In genomic region chr19:16959551-16959950, GRCm38 (mm10) we compare ENCODE assay signal across 13 mouse cellular contexts. TPM values are rescaled to one million over a fixed set of nuclear protein-coding genes. Genes with fewer than 3 reads are reported as not detected.
DNase-seq lines count a peak whose midpoint lies in the region; ATAC-seq lines count a peak whose summit lies in the region.
"Had no signal": no experiment of that assay in that cellular context is flagged by ENCODE, and none has a peak within 500 bp of the region (broad histone marks: within the 10 kb centered on the region; RNA-seq: fewer than 3 reads in every experiment).

No protein-coding gene starts in this region.

- DNase-seq in heart, adult 11 months, result peak; percentile 94
- DNase-seq in ovary, adult 18-20 months (ENCODE audit: low spot score), result peak; percentile 19
- DNase-seq in ovary, postnatal 14 days (ENCODE audit: low spot score), result no peak
- DNase-seq in adrenal gland, postnatal 10 days, result peak; percentile 13
- no peak for DNase-seq in midbrain, embryonic 14.5 days
- no peak for DNase-seq in frontal cortex, postnatal 36 days (ENCODE audit: low spot score in 2 of 2)
- DNase-seq: lung, adult 2 months; right cerebral cortex, postnatal 25 days had no signal

- 30% methylated on average over 8 of the region's 8 CpGs for WGBS in heart, embryonic 12.5 days
- 80% methylated on average over 8 of the region's 8 CpGs for WGBS in midbrain, embryonic 14.5 days

- no peak overlapping the region for H3K9ac ChIP-seq in heart, embryonic 12.5 days
- no peak overlapping the region for H3K9ac ChIP-seq in midbrain, embryonic 14.5 days (replicated peaks; ENCODE audit: low read length)
- H3K9ac ChIP-seq: heart, embryonic 15.5 days; kidney, embryonic 15.5 days; limb, embryonic 12.5 days had no signal

- H3K27me3 ChIP-seq in heart, embryonic 12.5 days (replicated peaks), result peaks cover 30% of the 10 kb centered on the region
- H3K27me3 ChIP-seq in midbrain, embryonic 14.5 days (ENCODE audit: control insufficient read depth, insufficient read depth, low read length), result peaks cover 11% of the 10 kb centered on the region; the same call in 1 of the 2 replicates

- ATAC-seq in heart, embryonic 12.5 days (ENCODE audit: insufficient number of reproducible peaks, low FRiP score), result no peak
- ATAC-seq in midbrain, embryonic 14.5 days (ENCODE audit: low FRiP score, low TSS enrichment), result no peak

- H3K4me2 ChIP-seq in heart, embryonic 12.5 days, result no peak overlapping the region
- no peak overlapping the region for H3K4me2 ChIP-seq in midbrain, embryonic 14.5 days (ENCODE audit: low read length)
- H3K4me2 ChIP-seq: heart, embryonic 15.5 days; kidney, embryonic 15.5 days; limb, embryonic 12.5 days had no signal

- H3K27ac ChIP-seq in heart, embryonic 12.5 days (ENCODE audit: poor library complexity, severe bottlenecking), result no peak overlapping the region
- H3K27ac ChIP-seq in midbrain, embryonic 14.5 days (replicated peaks; ENCODE audit: low read depth, low read length), result no peak overlapping the region
- H3K27ac ChIP-seq: heart, embryonic 15.5 days; kidney, embryonic 15.5 days; limb, embryonic 12.5 days had no signal

- H3K4me1 ChIP-seq in heart, embryonic 12.5 days (replicated peaks), result peaks cover 17% of the 10 kb centered on the region
- H3K4me1 ChIP-seq in midbrain, embryonic 14.5 days (ENCODE audit: control insufficient read depth, insufficient read depth, low read length), result peaks cover 12% of the 10 kb centered on the region

- H3K9me3 ChIP-seq in heart, embryonic 12.5 days (replicated peaks), result peaks cover 3% of the 10 kb centered on the region; the same call in 1 of the 2 replicates
- no peaks in the 10 kb centered on the region for H3K9me3 ChIP-seq in midbrain, embryonic 14.5 days (ENCODE audit: control insufficient read depth, low read length)
- H3K9me3 ChIP-seq: heart, embryonic 15.5 days; kidney, embryonic 15.5 days had no signal

- H3K4me3 ChIP-seq in heart, embryonic 12.5 days, result no peak overlapping the region
- H3K4me3 ChIP-seq in midbrain, embryonic 14.5 days (replicated peaks; ENCODE audit: low read depth, low read length), result no peak overlapping the region
- H3K4me3 ChIP-seq: heart, embryonic 15.5 days; kidney, embryonic 15.5 days; limb, embryonic 12.5 days had no signal

- no peaks in the 10 kb centered on the region for H3K36me3 ChIP-seq in heart, embryonic 12.5 days
- H3K36me3 ChIP-seq in midbrain, embryonic 14.5 days (ENCODE audit: control insufficient read depth, insufficient read depth, low read length), result no peaks in the 10 kb centered on the region
- H3K36me3 ChIP-seq: heart, embryonic 15.5 days; kidney, embryonic 15.5 days; limb, embryonic 12.5 days had no signal

RNA-seq across cellular contexts. Expression of gene Prune2, which starts 3.6 kb away (rescaled TPM):
- 7.7 and 8.2 TPM in 2 replicates for polyA plus RNA-seq in heart, embryonic 12.5 days (2016; fragmentation: Nextera tagmentation; extraction: Ambion mirVana)
- 10 to 100 TPM; 12.0 to 19.1 TPM for total RNA-seq in adrenal gland, postnatal 10 days (2021)
- polyA plus RNA-seq in midbrain, embryonic 14.5 days (2014; fragmentation: Nextera tagmentation; extraction: Ambion mirVana), result 7.7 and 8.1 TPM in 2 replicates
- total RNA-seq: megakaryocyte-erythroid progenitor cell, adult 5-6 weeks had no signal

Comparison
In these comparisons a context has a peak if more than half of its experiments do, and no peak if none do; other contexts are left out.
1. DNase-seq: peak in heart, adult 11 months (single experiment), ovary, adult 18-20 months (single experiment) and adrenal gland, postnatal 10 days (single experiment); none in ovary, postnatal 14 days (single experiment), midbrain, embryonic 14.5 days (single experiment) and frontal cortex, postnatal 36 days (0 of 2).